Mouse (Mus musculus): Measurements from ENCODE around the gene Atp11a.

Gene Atp11a

GRCm38 (mm10) chr8:12873357-12874046 lies 116.7 kb downstream of the Atp11a start, which contains the start of gene Mcf2l:
Gene Mcf2l, plus strand, starts transcription at chr8:12873806.
- no peak for DNase-seq (ENCODE audit: low spot score)

GRCm38 (mm10) chr8:12874194-12874791 lies 117.5 kb downstream of the Atp11a start:
- no peak for DNase-seq (ENCODE audit: low spot score)

- no peak for DNase-seq (ENCODE audit: low spot score)
Observed at GRCm38 (mm10) chr8:12874971-12875370, 118.2 kb downstream of the Atp11a start.

GRCm38 (mm10) chr8:12877126-12877525 lies 120.3 kb downstream of the Atp11a start:
- no peak for DNase-seq (ENCODE audit: low spot score)

- DNase-seq (ENCODE audit: low spot score) = no peak
Observed at GRCm38 (mm10) chr8:12880163-12880562, 123.3 kb downstream of the Atp11a start.

- DNase-seq (ENCODE audit: low spot score) = no peak
Observed at GRCm38 (mm10) chr8:12883051-12884004, 126.5 kb downstream of the Atp11a start.

- no peak for DNase-seq (ENCODE audit: low spot score)
Observed at GRCm38 (mm10) chr8:12887772-12888435, 131.1 kb downstream of the Atp11a start.

GRCm38 (mm10) chr8:12889046-12889598 lies 132.3 kb downstream of the Atp11a start:
- no peak for DNase-seq (ENCODE audit: low spot score)

GRCm38 (mm10) chr8:12892882-12893446 lies 136.2 kb downstream of the Atp11a start:
- no peak for DNase-seq (ENCODE audit: low spot score)

- DNase-seq (ENCODE audit: low spot score) = no peak
Observed at GRCm38 (mm10) chr8:12893797-12894578, 137.2 kb downstream of the Atp11a start.

- DNase-seq (ENCODE audit: low spot score) = no peak
Observed at GRCm38 (mm10) chr8:12894783-12895534, 138.1 kb downstream of the Atp11a start.

- DNase-seq (ENCODE audit: low spot score) = no peak
Observed at GRCm38 (mm10) chr8:12895535-12896150, 138.8 kb downstream of the Atp11a start.

- peak; percentile 24 for DNase-seq (ENCODE audit: low spot score)
Observed at GRCm38 (mm10) chr8:12896494-12897373, 139.9 kb downstream of the Atp11a start.

- no peak for DNase-seq (ENCODE audit: low spot score)
Observed at GRCm38 (mm10) chr8:12897815-12898214, 141.0 kb downstream of the Atp11a start.

- DNase-seq (ENCODE audit: low spot score) = no peak
Observed at GRCm38 (mm10) chr8:12903790-12904415, 147.1 kb downstream of the Atp11a start.

- DNase-seq (ENCODE audit: low spot score) = no peak
Observed at GRCm38 (mm10) chr8:12905122-12905521, 148.3 kb downstream of the Atp11a start.

GRCm38 (mm10) chr8:12905599-12906321 lies 148.9 kb downstream of the Atp11a start:
- DNase-seq (ENCODE audit: low spot score) = no peak

All from ovary, postnatal 10 days (tissue).